Mouse (Mus musculus): Measurements from ENCODE around the gene S1pr3. TPM values are rescaled to one million over a fixed set of nuclear protein-coding genes. Genes with fewer than 3 reads are reported as not detected.

The S1pr3 gene
- polyA plus RNA-seq, 2 experiments = 0.56 to 0.76 TPM

DNA sequence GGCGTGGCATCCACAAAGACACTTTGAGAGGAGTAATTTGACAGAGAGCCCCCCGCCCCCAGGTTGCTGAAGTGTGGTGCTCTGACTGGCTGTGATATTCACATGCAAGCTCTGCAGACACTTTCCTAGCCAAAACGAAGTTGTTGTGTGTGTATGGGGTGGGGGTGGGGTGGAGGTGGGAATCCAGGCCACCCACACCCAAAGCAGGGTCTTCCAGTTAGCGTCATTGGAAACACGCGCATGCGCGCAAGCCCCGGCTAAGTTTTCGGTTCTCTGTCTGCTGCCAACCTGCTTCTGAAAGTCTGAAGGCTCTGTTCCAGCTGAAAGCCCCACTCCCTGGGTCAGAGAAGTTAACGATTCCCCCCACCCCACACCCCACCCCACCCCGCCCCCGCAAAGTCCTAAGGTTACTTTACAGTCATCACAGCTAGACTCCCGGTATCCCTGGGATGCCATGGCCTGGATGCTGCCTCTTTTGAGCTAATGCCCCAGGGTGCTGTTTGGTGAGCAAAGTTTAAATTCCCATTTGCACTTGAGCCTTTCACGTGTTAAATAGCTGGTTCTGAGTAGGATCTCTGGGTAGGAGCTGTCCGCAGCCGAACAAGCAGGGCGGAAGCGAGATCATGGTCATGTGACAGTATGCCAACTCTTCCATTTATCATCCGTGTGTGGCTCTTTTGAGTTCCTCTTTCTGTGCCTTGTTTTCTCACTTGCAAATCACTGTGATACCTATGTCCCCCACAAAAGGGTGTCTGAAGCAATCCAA is 7.5 kb upstream of the S1pr3 start:
- ATAC-seq (ENCODE audit: insufficient read depth) (no peak), DNase-seq (ENCODE audit: low read depth in 3 of 3, low spot score in 3 of 3) (no peak)
- TF ChIP-seq CTCF (IDR thresholded peaks at IDR 0.05; ENCODE audit: low read depth) (no peak), EP300 (IDR thresholded peaks at IDR 0.05; ENCODE audit: low read depth) (no peak)
- H3K9me3 ChIP-seq (ENCODE audit: control insufficient read depth, low read length) = no peaks in the 10 kb centered on the region
- peaks cover 0 to 2% of the 10 kb centered on the region in 2 experiments; a peak in 2 of 4 replicates for H3K4me1 ChIP-seq (replicated peaks; ENCODE audit: control insufficient read depth in 2 of 2, insufficient read depth in 2 of 2, low read length in 1 of 2)
- WGBS (ENCODE audit: insufficient replicate concordance) = 6% methylated on average over 20 of the region's 20 CpGs
- peak overlapping the region; percentile 59 for H3K4me2 ChIP-seq (ENCODE audit: low read depth)
- no peak overlapping the region for H3K9ac ChIP-seq (replicated peaks)
- H3K27ac ChIP-seq = no peak overlapping the region
- H3K36me3 ChIP-seq (replicated peaks; ENCODE audit: control insufficient read depth, insufficient read depth, low read depth) = no peaks in the 10 kb centered on the region
- H3K27me3 ChIP-seq (ENCODE audit: control insufficient read depth, insufficient read depth, low read length) = no peaks in the 10 kb centered on the region
- peak overlapping the region; percentile 7 to 28 for H3K4me3 ChIP-seq (ENCODE audit: insufficient read depth in 1 of 2, low read depth in 2 of 2, low read length in 2 of 2)

DNA sequence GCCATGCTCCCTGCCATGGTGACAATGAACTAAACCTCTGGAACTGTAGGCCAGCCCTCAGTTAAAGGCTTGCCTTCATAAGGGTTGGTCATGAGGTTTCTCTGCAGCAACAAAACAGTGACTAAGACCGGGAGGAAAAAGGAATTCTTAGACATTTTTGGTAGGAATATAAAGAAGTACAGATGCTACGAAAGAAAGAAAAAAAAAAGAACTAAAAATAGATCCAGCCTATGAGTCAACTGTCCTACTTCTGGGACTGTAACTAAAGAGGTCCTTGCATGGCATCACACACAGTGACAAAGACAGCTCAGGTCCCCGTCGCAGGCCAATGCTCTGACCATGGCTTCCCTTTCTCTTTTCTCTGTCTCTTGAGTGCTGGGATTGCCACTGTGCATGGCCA is 3.9 kb upstream of the S1pr3 start:
- TF ChIP-seq EP300 (IDR thresholded peaks at IDR 0.05; ENCODE audit: low read depth) (no peak), CTCF (IDR thresholded peaks at IDR 0.05; ENCODE audit: low read depth) (no peak)
- H3K4me2 ChIP-seq (ENCODE audit: low read depth) = no peak overlapping the region
- H3K9me3 ChIP-seq (ENCODE audit: control insufficient read depth, low read length) = no peaks in the 10 kb centered on the region
- peaks cover 16% of the 10 kb centered on the region for H3K27me3 ChIP-seq (ENCODE audit: control insufficient read depth, insufficient read depth, low read length)
- DNase-seq (ENCODE audit: low read depth in 3 of 3, low spot score in 3 of 3) = no peak
- no peak for ATAC-seq (ENCODE audit: insufficient read depth)
- H3K4me1 ChIP-seq (replicated peaks; ENCODE audit: control insufficient read depth in 2 of 2, insufficient read depth in 2 of 2, low read length in 1 of 2) = peaks cover 0 to 6% of the 10 kb centered on the region in 2 experiments; a peak in 2 of 4 replicates
- WGBS (ENCODE audit: insufficient replicate concordance) = 56% methylated on average over 4 of the region's 4 CpGs
- H3K36me3 ChIP-seq (replicated peaks; ENCODE audit: control insufficient read depth, insufficient read depth, low read depth) = no peaks in the 10 kb centered on the region
- H3K27ac ChIP-seq = no peak overlapping the region
- no peak overlapping the region for H3K4me3 ChIP-seq (ENCODE audit: insufficient read depth in 1 of 2, low read depth in 2 of 2, low read length in 2 of 2)
- no peak overlapping the region for H3K9ac ChIP-seq (replicated peaks)

GRCm38 (mm10) chr13:51405731-51406320 is 2.6 kb upstream of the S1pr3 start:
- WGBS (ENCODE audit: insufficient replicate concordance) = 37% methylated on average over 13 of the region's 13 CpGs
- ATAC-seq (ENCODE audit: insufficient read depth) = no peak
- no peak for TF ChIP-seq EP300 (IDR thresholded peaks at IDR 0.05; ENCODE audit: low read depth)
- TF ChIP-seq CTCF (IDR thresholded peaks at IDR 0.05; ENCODE audit: low read depth) = no peak

DNA sequence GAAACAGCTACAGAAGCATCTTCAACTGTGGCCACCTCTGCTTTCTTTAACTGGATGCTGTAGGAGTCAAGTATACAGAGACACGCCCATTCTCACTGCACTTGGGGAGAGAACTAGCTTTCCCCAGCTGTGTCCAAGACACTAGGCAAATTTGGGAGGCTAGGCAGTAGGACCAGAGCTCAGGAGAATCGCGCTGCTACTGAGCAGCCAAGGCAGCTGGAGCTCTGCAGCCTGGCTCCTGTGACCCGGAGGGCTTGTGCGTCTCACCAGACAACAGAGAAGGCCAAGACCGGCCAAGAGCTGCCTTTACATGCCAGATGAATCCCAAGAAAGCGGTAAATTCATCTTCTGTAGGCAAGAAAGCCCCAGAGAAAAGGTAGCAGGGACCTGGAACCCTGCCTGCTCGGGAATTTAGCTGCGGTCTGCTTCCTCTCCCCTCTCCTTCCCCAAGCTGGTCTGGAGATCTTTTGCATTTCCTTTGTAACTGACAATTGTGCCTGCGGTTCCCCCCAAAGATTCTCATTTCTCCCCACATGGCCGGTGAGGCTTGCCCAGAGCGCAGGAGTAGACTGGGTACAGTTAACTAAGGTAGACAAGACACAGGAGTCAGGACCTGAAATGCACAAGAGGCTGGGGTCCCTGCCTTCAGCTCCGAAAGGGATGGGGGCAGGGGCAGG is 760 bp upstream of the S1pr3 start:
- Histone ChIP-seq H3K36me3 (replicated peaks; ENCODE audit: control insufficient read depth, insufficient read depth, low read depth) (no peaks in the 10 kb centered on the region), H3K9ac (replicated peaks) (no peak overlapping the region), H3K4me2 (ENCODE audit: low read depth) (no peak overlapping the region), H3K27ac (no peak overlapping the region), H3K4me3 (ENCODE audit: insufficient read depth in 1 of 2, low read depth in 2 of 2, low read length in 2 of 2) (no peak overlapping the region), H3K9me3 (ENCODE audit: control insufficient read depth, low read length) (no peaks in the 10 kb centered on the region), H3K4me1 (replicated peaks; ENCODE audit: control insufficient read depth in 2 of 2, insufficient read depth in 2 of 2, low read length in 1 of 2) (peaks cover 0 to 4% of the 10 kb centered on the region in 2 experiments; a peak in 1 of 4 replicates), H3K27me3 (ENCODE audit: control insufficient read depth, insufficient read depth, low read length) (peaks cover 17% of the 10 kb centered on the region)
- no peak for ATAC-seq (ENCODE audit: insufficient read depth)
- 13% methylated on average over 13 of the region's 13 CpGs for WGBS (ENCODE audit: insufficient replicate concordance)
- TF ChIP-seq CTCF (IDR thresholded peaks at IDR 0.05; ENCODE audit: low read depth) = no peak
- no peak for TF ChIP-seq EP300 (IDR thresholded peaks at IDR 0.05; ENCODE audit: low read depth)
- DNase-seq (ENCODE audit: low read depth in 3 of 3, low spot score in 3 of 3) = no peak

More at GRCm38 (mm10) chr13:51405731-51406320, 2.6 kb upstream of the S1pr3 start:
- Histone ChIP-seq H3K27ac (no peak overlapping the region), H3K36me3 (replicated peaks; ENCODE audit: control insufficient read depth, insufficient read depth, low read depth) (no peaks in the 10 kb centered on the region), H3K4me2 (ENCODE audit: low read depth) (no peak overlapping the region), H3K4me3 (ENCODE audit: insufficient read depth in 1 of 2, low read depth in 2 of 2, low read length in 2 of 2) (no peak overlapping the region), H3K4me1 (replicated peaks; ENCODE audit: control insufficient read depth in 2 of 2, insufficient read depth in 2 of 2, low read length in 1 of 2) (peaks cover 0 to 6% of the 10 kb centered on the region in 2 experiments; a peak in 2 of 4 replicates), H3K9ac (replicated peaks) (no peak overlapping the region), H3K9me3 (ENCODE audit: control insufficient read depth, low read length) (no peaks in the 10 kb centered on the region), H3K27me3 (ENCODE audit: control insufficient read depth, insufficient read depth, low read length) (peaks cover 17% of the 10 kb centered on the region)
- DNase-seq (ENCODE audit: low read depth in 3 of 3, low spot score in 3 of 3) = no peak
